Mouse (Mus musculus): ENCODE measurements around the gene Crygn.

DNA sequence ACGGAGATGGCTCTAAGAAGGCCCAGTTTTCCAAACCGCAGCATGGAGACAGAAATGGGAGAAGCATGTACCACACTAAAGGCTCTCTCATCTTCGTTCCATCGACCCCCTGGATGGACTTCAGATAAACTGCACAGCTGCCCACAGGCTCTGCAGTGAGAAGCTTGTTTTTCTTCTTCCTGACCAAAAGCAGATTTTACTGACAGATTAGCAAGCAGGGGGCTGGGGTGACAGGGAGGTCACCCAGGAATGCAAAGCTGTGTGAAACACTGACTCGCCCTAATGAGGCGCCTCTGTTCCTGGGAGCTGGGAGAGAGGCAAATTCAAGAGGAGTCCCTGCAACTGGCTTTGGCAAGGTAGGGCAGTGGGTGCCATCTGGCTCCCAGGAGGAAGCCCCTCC, 10.3 kb downstream of the Crygn start:
- TF ChIP-seq CTCF (IDR thresholded peaks at IDR 0.05; ENCODE audit: low read depth) (no peak), EP300 (IDR thresholded peaks at IDR 0.05; ENCODE audit: low read depth) (no peak)

All from liver, embryonic 14.5 days (tissue).